Mouse (Mus musculus): ENCODE measurements around the gene Tepsin.

Gene Tepsin

DNA sequence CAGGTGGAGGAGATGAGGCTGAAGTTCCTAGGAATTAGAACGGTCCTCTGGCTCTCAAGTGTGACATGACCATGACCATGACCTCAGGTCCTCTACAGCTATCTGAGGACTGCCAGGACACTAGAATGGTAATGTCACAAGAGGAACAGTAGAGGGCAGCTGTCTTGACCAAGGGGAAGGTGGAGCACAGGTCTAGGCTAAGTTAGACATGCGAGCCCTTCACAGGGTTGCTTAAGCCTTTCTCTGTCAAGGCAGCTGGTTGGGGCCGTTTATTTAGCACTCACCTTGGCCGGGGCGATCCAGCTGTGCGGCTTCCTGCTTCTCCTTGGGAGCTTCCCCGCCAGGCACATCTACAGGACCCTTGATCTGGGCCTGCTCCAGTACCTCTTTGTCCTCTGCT is 12.0 kb upstream of the Tepsin start:
- DNase-seq: no peak

- no peak for DNase-seq
Measured at GRCm38 (mm10) chr11:120109558-120110210, 11.2 kb upstream of the Tepsin start.

- DNase-seq: no peak
Measured at GRCm38 (mm10) chr11:120107796-120108195, 9.3 kb upstream of the Tepsin start.

DNA sequence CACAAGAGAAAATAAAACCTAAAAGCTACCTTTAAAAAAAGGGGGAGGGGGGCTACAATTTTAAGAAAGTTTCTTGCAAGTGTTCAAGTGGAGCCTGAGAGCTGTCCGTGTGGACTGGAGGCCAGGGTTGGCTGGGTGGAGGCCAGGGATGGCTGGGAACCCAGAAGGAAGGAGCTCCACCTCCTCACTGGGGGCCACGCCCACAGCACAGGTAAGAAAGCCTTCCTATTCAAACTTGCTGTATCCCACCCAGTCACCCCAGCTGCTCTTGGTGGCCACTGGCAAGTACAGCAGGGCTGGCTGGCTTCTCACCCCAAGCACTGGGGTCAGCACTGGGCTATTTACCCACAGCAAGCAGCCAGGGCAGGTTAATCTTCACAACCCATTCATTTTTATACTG is 8.5 kb upstream of the Tepsin start:
- no peak for DNase-seq

DNA sequence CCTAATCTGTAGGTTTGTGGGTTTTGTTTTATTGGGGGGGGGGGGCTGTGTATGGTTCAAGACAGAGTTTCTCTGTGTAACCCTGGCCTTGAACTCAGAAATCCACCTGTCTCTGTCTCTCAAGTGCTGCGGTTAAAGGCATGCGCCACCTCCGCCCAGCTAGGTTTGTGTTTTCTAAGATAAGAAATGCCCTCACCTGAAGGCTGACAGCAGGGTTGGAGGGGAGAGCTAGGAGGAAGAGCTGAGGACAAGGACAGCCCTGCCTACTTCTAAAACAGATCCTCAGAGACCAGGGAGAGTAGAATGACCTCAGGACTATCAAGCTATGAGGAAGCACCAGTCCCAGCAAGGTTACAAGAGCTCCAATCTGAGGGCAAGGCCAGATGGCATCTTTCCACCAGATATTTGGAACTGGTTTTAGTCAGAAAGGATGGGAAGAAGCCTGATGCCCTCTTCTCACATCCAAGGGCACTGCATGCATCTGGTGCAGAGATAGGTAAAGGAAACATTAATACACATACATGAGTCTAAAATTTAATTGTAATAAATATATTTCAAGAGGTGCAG is 5.0 kb upstream of the Tepsin start:
- DNase-seq: no peak

GRCm38 (mm10) chr11:120101036-120101435 is 2.5 kb upstream of the Tepsin start:
- DNase-seq: peak; percentile 72 to 74

DNA sequence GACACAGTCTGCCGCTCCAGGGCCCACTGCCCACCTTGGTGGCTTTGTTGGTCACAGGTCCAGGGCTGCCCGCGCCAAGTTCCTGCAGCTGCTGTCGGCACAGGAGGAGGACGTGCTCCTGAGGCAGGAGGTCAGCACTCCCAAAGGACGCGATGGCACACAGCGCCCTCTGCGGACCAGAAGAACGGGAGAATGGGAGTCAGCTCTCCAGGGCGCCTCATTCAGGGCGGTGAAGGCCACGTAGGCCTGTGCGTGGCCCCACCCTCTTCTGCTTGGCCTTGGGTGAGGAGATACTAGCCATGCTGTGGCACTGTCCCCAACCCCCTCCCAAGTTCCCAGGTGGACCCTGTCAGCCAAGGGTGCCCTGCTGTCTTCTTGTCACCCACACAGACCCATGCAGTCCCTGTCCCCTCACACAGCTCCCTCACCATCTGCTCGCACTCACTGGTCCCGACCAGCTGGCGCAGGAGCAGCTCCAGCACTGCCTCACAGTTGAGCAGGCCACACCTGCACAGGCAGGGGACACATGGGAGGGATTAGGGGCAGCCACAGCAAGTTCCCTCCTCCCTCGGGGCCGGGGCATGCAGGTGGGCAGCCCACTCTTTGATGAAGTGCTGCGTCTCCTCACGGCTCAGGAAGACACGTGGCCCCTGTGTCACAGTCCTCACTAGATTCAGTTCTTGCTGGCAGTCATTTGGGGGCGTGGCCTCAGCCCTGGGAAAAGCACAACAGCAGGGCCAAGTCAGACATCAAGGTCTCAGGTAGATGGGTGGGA is 5.5 kb downstream of the Tepsin start:
- no peak for DNase-seq

GRCm38 (mm10) chr11:120090661-120091060 is 7.9 kb downstream of the Tepsin start:
- no peak for DNase-seq

- DNase-seq: peak; percentile 97 to 98
Measured at GRCm38 (mm10) chr11:120086702-120087152, 11.8 kb downstream of the Tepsin start, which contains the start of gene Cep131. Cep131 (minus strand) TSS chr11:120086827.

DNA sequence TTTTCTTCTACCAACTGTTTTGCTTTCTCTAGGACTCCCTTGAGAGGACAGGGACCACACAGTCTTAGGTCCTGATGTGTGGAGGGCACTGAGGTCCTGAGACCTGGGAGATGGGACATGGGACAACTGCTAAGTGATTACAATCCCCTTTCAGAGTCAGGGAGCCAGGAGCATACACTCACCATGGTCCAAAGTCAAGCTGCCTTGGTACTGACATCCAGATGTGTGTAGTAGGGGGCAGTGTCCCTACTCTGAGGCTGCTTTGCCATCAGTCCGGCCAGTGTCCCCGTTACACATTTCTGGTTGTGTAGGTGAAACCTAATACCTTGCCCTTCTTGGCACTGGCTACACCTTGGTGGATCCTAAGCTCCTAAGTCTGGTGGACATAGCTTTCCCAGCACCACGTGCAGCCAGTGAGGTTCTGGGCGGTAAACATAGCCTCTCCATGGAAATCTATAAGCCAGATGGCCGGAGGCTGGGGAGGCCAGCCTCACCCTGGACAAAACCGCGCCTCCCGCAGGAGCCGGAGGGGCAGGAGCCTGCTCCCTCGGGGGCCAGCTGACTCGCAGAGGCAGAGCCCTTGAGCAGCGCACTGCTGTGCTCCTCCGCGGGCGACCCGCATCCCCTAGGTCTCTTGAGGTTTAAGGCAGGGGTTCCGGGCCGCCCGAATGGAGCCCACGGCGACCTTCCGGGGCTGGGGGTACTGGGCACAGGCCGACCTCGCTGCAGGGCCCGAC is 12.5 kb downstream of the Tepsin start:
- DNase-seq: peak; percentile 35 to 40

DNA sequence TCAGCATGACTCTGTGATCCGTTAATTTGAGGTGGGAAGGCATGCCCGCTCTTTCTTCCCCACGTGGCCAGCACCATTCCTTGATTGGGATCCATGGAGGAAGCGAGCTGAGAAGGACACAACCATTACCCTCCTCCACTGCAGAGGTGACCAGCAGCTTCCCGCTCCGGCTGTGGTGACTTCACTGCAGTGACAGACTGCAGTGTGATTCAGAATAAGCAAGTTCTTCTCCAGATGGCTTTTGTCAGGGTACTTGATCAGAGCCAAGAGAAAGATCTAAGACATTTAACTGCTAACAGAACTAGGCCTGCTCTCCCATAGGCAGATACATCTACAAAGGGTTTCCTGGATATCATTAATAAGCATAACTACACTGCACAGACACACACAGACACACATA is 18.2 kb downstream of the Tepsin start:
- no peak for DNase-seq

DNA sequence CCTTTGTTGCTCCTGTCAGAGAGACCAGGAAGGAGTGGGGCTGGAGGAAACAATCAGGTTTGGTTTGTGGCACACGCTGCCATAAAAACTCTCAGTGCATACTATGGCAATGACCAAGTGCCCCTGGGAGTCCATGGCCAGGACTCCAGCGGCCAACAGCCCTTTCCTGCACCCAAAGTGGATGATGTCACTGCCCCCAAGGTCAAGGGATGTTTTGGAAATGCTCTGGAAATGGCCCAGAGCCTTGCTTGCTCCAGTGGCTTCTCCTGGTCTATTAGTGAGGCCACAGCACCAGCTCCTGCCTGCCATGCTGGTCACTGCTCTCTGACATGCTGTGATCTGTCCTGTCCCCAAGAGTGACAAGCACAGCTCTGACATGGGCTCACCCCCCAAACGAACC is 22.3 kb downstream of the Tepsin start:
- no peak for DNase-seq

DNA sequence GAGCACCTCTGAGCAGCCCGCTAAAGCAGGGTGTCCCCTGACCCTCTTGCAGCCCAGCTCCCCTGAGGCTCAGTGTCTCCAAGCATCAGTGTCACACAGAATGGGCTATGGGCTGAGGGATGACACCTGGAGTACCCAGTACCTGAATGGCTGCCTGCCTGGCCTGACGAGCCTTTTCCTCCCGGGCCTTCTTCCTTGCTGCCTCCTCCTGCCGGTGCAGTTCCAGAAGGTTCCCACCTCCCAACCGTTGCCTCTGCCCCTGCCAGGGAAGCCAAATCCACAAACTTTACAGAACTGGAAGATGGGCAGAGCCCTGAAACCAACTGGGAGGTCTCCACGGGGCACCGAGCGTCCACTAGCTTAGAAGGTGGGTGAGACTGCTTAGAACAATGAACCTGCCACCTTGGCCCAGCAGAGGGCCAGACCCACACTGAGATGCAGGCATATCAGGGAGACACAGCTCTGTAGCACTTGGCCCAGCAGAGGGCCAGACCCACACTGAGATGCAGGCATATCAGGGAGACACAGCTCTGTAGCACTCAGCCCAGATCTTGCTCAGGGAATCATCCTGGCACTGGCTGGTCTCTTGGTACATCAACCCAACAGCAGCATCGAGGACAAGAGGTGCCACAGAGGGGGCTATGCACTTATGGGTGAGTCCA is 25.4 kb downstream of the Tepsin start:
- DNase-seq: no peak

- DNase-seq: no peak
Measured at GRCm38 (mm10) chr11:120071731-120072320, 26.7 kb downstream of the Tepsin start.

DNA sequence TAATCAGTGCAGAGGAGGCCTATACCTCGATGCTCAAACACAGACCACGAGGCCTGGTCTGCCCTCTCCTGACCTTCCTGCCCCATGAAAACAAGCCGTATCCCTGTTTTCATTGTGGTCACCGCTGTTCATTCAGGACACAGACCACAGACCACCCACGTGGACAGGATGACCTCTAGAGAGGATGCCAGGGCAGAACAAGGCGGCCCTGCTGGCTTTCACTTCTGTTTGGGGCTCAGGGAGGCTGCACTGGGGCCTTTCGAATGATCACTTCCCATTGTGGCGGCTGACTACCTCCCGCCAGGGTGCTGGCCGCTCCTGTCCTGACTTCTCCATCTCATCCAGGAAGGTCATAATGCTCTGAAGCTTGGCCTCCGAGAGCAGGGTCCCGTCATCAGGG is 27.5 kb downstream of the Tepsin start:
- DNase-seq: no peak

DNA sequence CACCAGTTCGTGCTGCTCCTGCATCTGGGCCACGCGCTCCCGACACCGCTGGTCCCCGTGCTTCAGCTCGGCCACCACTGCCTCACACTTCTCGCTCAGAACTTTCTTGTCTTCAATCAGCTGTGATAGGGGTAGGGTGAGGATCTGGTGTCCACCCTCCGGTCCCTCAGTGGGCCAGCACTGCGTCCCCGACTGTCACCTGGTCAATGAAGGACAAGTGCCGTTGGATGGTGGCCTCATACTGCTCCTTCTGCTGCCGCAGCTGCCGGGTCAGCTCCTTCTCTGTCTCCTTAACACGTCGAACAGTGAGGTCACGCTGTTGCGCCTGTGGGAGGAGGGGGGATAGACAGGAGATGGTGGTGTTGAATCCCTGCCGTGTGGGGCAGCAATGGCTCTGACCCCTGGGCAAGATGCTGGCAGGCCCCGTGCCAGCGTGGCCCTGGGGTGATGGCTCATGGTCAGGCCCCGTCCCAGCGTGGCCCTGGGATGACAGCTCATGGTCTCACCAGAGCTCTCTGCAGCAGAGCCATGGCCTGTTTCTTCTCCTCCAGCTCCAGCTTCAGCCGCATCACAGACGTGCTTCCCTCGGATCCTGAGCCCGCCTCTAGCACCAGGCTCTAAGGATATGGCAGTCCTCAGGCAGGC is 28.1 kb downstream of the Tepsin start:
- DNase-seq: no peak

DNA sequence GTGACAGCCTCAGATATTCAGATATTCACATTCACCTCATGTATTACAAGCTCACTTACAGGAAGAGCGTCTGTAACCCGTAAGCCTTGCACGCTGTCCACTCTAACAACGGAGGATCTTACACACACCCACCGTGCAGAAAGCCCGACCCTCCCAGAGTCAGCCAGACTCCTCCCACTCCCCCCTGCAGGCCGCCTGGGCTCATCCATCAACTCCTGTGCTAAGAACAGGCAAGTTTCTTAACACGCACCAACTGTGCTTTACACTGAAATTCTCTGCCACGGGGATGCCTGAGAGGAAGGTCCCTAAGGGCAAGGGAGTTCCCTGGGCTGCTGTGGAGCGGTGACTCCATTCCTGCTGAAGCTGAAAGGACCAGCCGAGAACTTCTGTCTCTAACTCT is 29.3 kb downstream of the Tepsin start:
- DNase-seq: no peak

DNA sequence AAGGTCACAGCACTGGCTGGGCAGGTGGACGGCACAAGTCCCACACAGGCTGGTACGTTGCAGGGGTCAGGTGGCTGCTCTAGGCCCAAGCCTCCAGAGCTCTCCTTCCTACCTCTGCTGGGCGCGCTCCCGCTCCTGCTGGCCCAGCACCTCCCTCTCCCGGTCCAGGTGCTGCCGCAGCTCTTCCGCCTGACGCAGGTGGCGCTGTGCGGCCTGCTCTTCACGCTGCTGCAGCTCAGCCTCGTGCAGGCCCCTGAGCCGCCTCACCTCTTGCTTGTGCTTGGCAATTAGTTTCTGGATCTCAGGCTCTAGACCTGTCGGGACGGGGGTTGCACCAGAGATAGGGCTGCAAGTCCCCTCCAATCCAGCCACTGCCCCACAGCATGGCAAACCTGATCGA is 30.7 kb downstream of the Tepsin start:
- DNase-seq: no peak

DNA sequence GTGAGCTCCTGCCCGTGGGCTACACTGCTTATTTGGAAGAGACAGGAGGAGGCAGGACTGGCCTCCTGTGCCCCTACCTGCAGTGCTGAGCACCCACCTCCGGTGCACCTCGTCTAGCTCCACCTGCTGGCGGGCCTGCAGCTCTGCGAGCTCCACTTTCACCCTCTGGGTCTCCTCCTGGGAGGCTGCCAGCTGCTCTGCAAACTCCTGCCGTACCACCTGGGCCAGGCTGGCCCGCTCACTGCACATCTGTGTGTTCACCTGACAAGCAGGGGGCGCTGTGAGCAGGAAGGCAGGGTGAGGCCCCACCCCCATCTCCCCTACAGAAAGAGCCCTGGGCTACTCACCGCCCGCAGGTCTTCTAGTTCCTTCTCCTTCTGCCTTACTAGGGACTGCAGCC is 33.2 kb downstream of the Tepsin start:
- peak; percentile 61 to 65 for DNase-seq

DNA sequence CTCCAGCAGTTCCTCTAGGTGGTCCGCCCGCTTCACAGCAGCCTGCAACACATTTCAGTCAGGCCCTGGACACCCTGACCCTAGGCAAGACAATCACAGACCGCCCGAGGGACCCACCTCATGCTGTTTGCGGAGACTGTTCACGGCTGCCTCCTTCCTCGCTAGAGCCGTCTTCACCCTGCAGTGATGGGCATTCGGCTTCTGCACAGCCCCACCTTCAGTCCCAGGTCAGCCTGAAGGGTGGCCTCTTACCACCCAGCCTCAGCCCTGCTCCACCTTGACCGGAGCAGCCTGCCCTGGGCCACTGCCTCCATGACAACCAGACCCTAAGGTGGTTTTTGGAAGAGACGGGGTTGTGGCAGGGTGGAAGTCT is 33.9 kb downstream of the Tepsin start:
- no peak for DNase-seq

- DNase-seq: no peak
Measured at GRCm38 (mm10) chr11:120064006-120064667, 34.4 kb downstream of the Tepsin start.
